Mouse (Mus musculus): ENCODE results near the gene Ghdc. TPM values are rescaled to one million over a fixed set of nuclear protein-coding genes. Genes with fewer than 3 reads are reported as not detected.

The Ghdc gene
- total RNA-seq (2014; fragmentation: Nextera tagmentation): 6.0 and 6.3 TPM in 2 replicates
- total RNA-seq (2017): 3.6 and 4.4 TPM in 2 replicates
- polyA plus RNA-seq (2012): 3.8 and 3.9 TPM in 2 replicates

- DNase-seq (ENCODE audit: low spot score) (peak; percentile 88), ATAC-seq (ENCODE audit: extremely low read depth, insufficient number of reproducible peaks, low FRiP score, poor library complexity, severe bottlenecking) (peak; percentile 84)
- Histone ChIP-seq H3K36me3 (replicated peaks) (peaks cover 27% of the 10 kb centered on the region), H3K4me1 (ENCODE audit: insufficient read depth, low read depth, low read length) (peaks cover 29% of the 10 kb centered on the region), H3K4me3 (ENCODE audit: low read depth, low read length) (peak within 1 kb of the TSS; percentile 69), H3K9me3 (replicated peaks) (no peaks in the 10 kb centered on the region), H3K27me3 (ENCODE audit: insufficient read depth, low read length) (no peaks in the 10 kb centered on the region)
- TF ChIP-seq CTCF (IDR thresholded peaks at IDR 0.05; ENCODE audit: low read depth, low read length) (no peak), TAL1 (conservative IDR thresholded peaks at IDR 0.05; ENCODE audit: low read depth, low read length) (no peak), GATA2 (IDR thresholded peaks at IDR 0.05; ENCODE audit: borderline replicate concordance, low read depth, low read length) (no peak), GATA1 (IDR thresholded peaks at IDR 0.05; ENCODE audit: borderline replicate concordance, low read length) (no peak)
Observed at GRCm38 (mm10) chr11:100770646-100771408, at the start of gene Ghdc. TSS of gene Ghdc (minus strand) at chr11:100770957.

GRCm38 (mm10) chr11:100820047-100820446, 49.3 kb upstream of the Ghdc start:
- peaks cover 72% of the 10 kb centered on the region for H3K36me3 ChIP-seq (replicated peaks)
- no peaks in the 10 kb centered on the region for H3K27me3 ChIP-seq (ENCODE audit: insufficient read depth, low read length)
- peak overlapping the region; percentile 27; the same call in 1 of the 2 replicates for H3K4me3 ChIP-seq (ENCODE audit: low read depth, low read length)
- ATAC-seq (ENCODE audit: extremely low read depth, insufficient number of reproducible peaks, low FRiP score, poor library complexity, severe bottlenecking) (no peak), DNase-seq (ENCODE audit: low spot score) (no peak)
- TF ChIP-seq GATA1 (IDR thresholded peaks at IDR 0.05; ENCODE audit: borderline replicate concordance, low read length) (no peak), GATA2 (IDR thresholded peaks at IDR 0.05; ENCODE audit: borderline replicate concordance, low read depth, low read length) (no peak), CTCF (IDR thresholded peaks at IDR 0.05; ENCODE audit: low read depth, low read length) (no peak), TAL1 (conservative IDR thresholded peaks at IDR 0.05; ENCODE audit: low read depth, low read length) (no peak), POLR2AphosphoS5 (IDR thresholded peaks at IDR 0.05; ENCODE audit: insufficient replicate concordance, low read depth, low read length) (no peak)
- no peaks in the 10 kb centered on the region for H3K9me3 ChIP-seq (replicated peaks)
- H3K4me1 ChIP-seq (ENCODE audit: insufficient read depth, low read depth, low read length): peaks cover 89% of the 10 kb centered on the region

GRCm38 (mm10) chr11:100819626-100820025, 48.9 kb upstream of the Ghdc start:
- DNase-seq (ENCODE audit: low spot score) (no peak), ATAC-seq (ENCODE audit: extremely low read depth, insufficient number of reproducible peaks, low FRiP score, poor library complexity, severe bottlenecking) (no peak)

GRCm38 (mm10) chr11:100819048-100819447, 48.3 kb upstream of the Ghdc start:
- Histone ChIP-seq H3K9me3 (replicated peaks) (no peaks in the 10 kb centered on the region), H3K27me3 (ENCODE audit: insufficient read depth, low read length) (no peaks in the 10 kb centered on the region), H3K4me3 (ENCODE audit: low read depth, low read length) (no peak overlapping the region; the same call in 1 of the 2 replicates), H3K36me3 (replicated peaks) (peaks cover 73% of the 10 kb centered on the region), H3K4me1 (ENCODE audit: insufficient read depth, low read depth, low read length) (peaks cover 89% of the 10 kb centered on the region)
- TF ChIP-seq POLR2AphosphoS5 (IDR thresholded peaks at IDR 0.05; ENCODE audit: insufficient replicate concordance, low read depth, low read length) (no peak), GATA2 (IDR thresholded peaks at IDR 0.05; ENCODE audit: borderline replicate concordance, low read depth, low read length) (no peak), TAL1 (conservative IDR thresholded peaks at IDR 0.05; ENCODE audit: low read depth, low read length) (no peak), CTCF (IDR thresholded peaks at IDR 0.05; ENCODE audit: low read depth, low read length) (no peak), GATA1 (IDR thresholded peaks at IDR 0.05; ENCODE audit: borderline replicate concordance, low read length) (no peak)
- DNase-seq (ENCODE audit: low spot score) (no peak), ATAC-seq (ENCODE audit: extremely low read depth, insufficient number of reproducible peaks, low FRiP score, poor library complexity, severe bottlenecking) (no peak)

More at GRCm38 (mm10) chr11:100819626-100820025, 48.9 kb upstream of the Ghdc start:
- Histone ChIP-seq H3K9me3 (replicated peaks) (no peaks in the 10 kb centered on the region), H3K27me3 (ENCODE audit: insufficient read depth, low read length) (no peaks in the 10 kb centered on the region), H3K36me3 (replicated peaks) (peaks cover 73% of the 10 kb centered on the region), H3K4me3 (ENCODE audit: low read depth, low read length) (no peak overlapping the region; the same call in 1 of the 2 replicates), H3K4me1 (ENCODE audit: insufficient read depth, low read depth, low read length) (peaks cover 90% of the 10 kb centered on the region)
- TF ChIP-seq GATA1 (IDR thresholded peaks at IDR 0.05; ENCODE audit: borderline replicate concordance, low read length) (no peak), TAL1 (conservative IDR thresholded peaks at IDR 0.05; ENCODE audit: low read depth, low read length) (no peak), CTCF (IDR thresholded peaks at IDR 0.05; ENCODE audit: low read depth, low read length) (no peak), GATA2 (IDR thresholded peaks at IDR 0.05; ENCODE audit: borderline replicate concordance, low read depth, low read length) (no peak), POLR2AphosphoS5 (IDR thresholded peaks at IDR 0.05; ENCODE audit: insufficient replicate concordance, low read depth, low read length) (no peak)

GRCm38 (mm10) chr11:100818359-100819012, 47.7 kb upstream of the Ghdc start:
- Histone ChIP-seq H3K4me3 (ENCODE audit: low read depth, low read length) (peak overlapping the region; percentile 18; the same call in 1 of the 2 replicates), H3K9me3 (replicated peaks) (no peaks in the 10 kb centered on the region), H3K36me3 (replicated peaks) (peaks cover 73% of the 10 kb centered on the region), H3K4me1 (ENCODE audit: insufficient read depth, low read depth, low read length) (peaks cover 83% of the 10 kb centered on the region), H3K27me3 (ENCODE audit: insufficient read depth, low read length) (no peaks in the 10 kb centered on the region)
- TF ChIP-seq CTCF (IDR thresholded peaks at IDR 0.05; ENCODE audit: low read depth, low read length) (no peak), POLR2AphosphoS5 (IDR thresholded peaks at IDR 0.05; ENCODE audit: insufficient replicate concordance, low read depth, low read length) (no peak), TAL1 (conservative IDR thresholded peaks at IDR 0.05; ENCODE audit: low read depth, low read length) (no peak), GATA2 (IDR thresholded peaks at IDR 0.05; ENCODE audit: borderline replicate concordance, low read depth, low read length) (no peak), GATA1 (IDR thresholded peaks at IDR 0.05; ENCODE audit: borderline replicate concordance, low read length) (no peak)
- ATAC-seq (ENCODE audit: extremely low read depth, insufficient number of reproducible peaks, low FRiP score, poor library complexity, severe bottlenecking) (no peak), DNase-seq (ENCODE audit: low spot score) (no peak)

GRCm38 (mm10) chr11:100817311-100817710, 46.6 kb upstream of the Ghdc start:
- no peak for ATAC-seq (ENCODE audit: extremely low read depth, insufficient number of reproducible peaks, low FRiP score, poor library complexity, severe bottlenecking)
- H3K4me3 ChIP-seq (ENCODE audit: low read depth, low read length): no peak overlapping the region; the same call in 1 of the 2 replicates
- peaks cover under 1% of the 10 kb centered on the region; the same call in 1 of the 2 replicates for H3K9me3 ChIP-seq (replicated peaks)
- peaks cover 75% of the 10 kb centered on the region for H3K4me1 ChIP-seq (ENCODE audit: insufficient read depth, low read depth, low read length)
- TF ChIP-seq GATA1 (IDR thresholded peaks at IDR 0.05; ENCODE audit: borderline replicate concordance, low read length) (no peak), TAL1 (conservative IDR thresholded peaks at IDR 0.05; ENCODE audit: low read depth, low read length) (no peak), GATA2 (IDR thresholded peaks at IDR 0.05; ENCODE audit: borderline replicate concordance, low read depth, low read length) (no peak), CTCF (IDR thresholded peaks at IDR 0.05; ENCODE audit: low read depth, low read length) (no peak), POLR2AphosphoS5 (IDR thresholded peaks at IDR 0.05; ENCODE audit: insufficient replicate concordance, low read depth, low read length) (no peak)
- DNase-seq (ENCODE audit: low spot score): no peak
- H3K36me3 ChIP-seq (replicated peaks): peaks cover 72% of the 10 kb centered on the region
- H3K27me3 ChIP-seq (ENCODE audit: insufficient read depth, low read length): no peaks in the 10 kb centered on the region
